Mouse (Mus musculus) spleen, adult 2 months (tissue): Measurements from ENCODE around the gene Optc. TPM values are rescaled to one million over a fixed set of nuclear protein-coding genes. Genes with fewer than 3 reads are reported as not detected.

ENCODE experiments used
- DNase-seq, 2 experiments: peaks; one replicate each; pipeline versions ENCODE4 v3.0.0 to v3.0.0-alpha.2; 2012 to 2021; ENCODE audit warnings: low spot score in 2 of 2, low read depth in 1 of 2
- H3K27ac ChIP-seq: fragments of 200-500 bp; 2 replicates; pipeline ENCODE4 v1.5.1; 2012; ENCODE audit warnings: low read length, inconsistent platforms; ENCODE audit not compliant: insufficient read depth
- H3K27me3 ChIP-seq: fragments of 200-500 bp; 2 replicates; pipeline ENCODE4 v1.6.1; 2012; ENCODE audit warnings: mild to moderate bottlenecking, moderate library complexity, low read length, inconsistent platforms; ENCODE audit not compliant: control insufficient read depth, insufficient read depth
- H3K36me3 ChIP-seq: fragments of 200-500 bp; 2 replicates; pipeline ENCODE4 v1.6.1; 2012; ENCODE audit warnings: mild to moderate bottlenecking, low read length, inconsistent platforms; ENCODE audit not compliant: control insufficient read depth, insufficient read depth
- H3K4me1 ChIP-seq: fragments of 200-500 bp; 2 replicates; pipeline ENCODE4 v1.6.1; 2011; ENCODE audit warnings: inconsistent platforms; ENCODE audit not compliant: control insufficient read depth, insufficient read depth, insufficient read length
- H3K4me3 ChIP-seq: fragments of 200-500 bp; 2 replicates; pipeline ENCODE4 v1.5.1; 2011; ENCODE audit warnings: mild to moderate bottlenecking, inconsistent platforms; ENCODE audit not compliant: insufficient read depth, insufficient read length; ENCODE audit errors: extremely low read depth
- CTCF ChIP-seq: fragments of 200-500 bp; IDR thresholded peaks from 2 replicates; pipeline ENCODE4 v1.5.1; 2011; ENCODE audit warnings: mild to moderate bottlenecking, inconsistent platforms; ENCODE audit not compliant: insufficient read depth, insufficient read length, insufficient replicate concordance; ENCODE audit errors: extremely low read depth
- POLR2A ChIP-seq: fragments of 200-500 bp; IDR thresholded peaks from 2 replicates; pipeline ENCODE4 v1.6.1; 2011; ENCODE audit warnings: low read depth, low read length, inconsistent platforms
- WGBS: fragments of 180-500 bp; shearing (Covaris S2); methylation state at CpG from one replicate; pipeline ENCODE4 v1.1.7; 2018; 5-methylcytosine and 5-hydroxymethylcytosine counted together
- polyA plus RNA-seq: library from polyadenylated mRNA; depleted of rRNA; stranded (reverse); fragments of >200 nt; gene quantifications from 2 replicates; pipeline ENCODE4 v1.2.3, GENCODE M21; 2012

Gene Optc
- polyA plus RNA-seq, 1 experiment, result 0.15 TPM

DNA sequence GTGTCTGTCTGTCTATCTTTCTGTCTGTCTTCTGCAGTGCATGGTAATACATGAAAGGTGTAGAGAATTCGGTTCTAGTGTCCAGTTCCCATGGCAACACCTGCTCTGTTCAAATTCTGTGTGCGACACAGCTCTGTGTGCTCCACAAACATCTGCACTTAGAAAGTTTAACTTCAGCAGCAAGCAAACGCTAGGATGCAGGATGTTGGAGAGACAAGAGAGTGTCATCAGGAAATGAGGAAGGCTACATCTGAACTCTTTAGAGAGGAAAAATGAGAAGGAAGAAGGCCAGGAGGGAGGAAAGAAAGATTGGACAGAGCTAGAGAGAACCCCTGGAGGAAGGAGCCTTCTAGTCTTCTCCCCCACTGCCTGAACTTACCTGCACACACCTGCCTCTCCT, 13.1 kb upstream of the Optc start:
- DNase-seq, result no peak
- WGBS, result 52% methylated on average over 3 of the region's 3 CpGs
- H3K4me3 ChIP-seq, result no peak overlapping the region
- H3K4me1 ChIP-seq, result no peaks in the 10 kb centered on the region
- peak overlapping the region; percentile 33; the same call in 1 of the 2 replicates for H3K27ac ChIP-seq
- H3K36me3 ChIP-seq, result no peaks in the 10 kb centered on the region
- TF ChIP-seq POLR2A, result no peak
- no peak for TF ChIP-seq CTCF
- no peaks in the 10 kb centered on the region for H3K27me3 ChIP-seq

DNA sequence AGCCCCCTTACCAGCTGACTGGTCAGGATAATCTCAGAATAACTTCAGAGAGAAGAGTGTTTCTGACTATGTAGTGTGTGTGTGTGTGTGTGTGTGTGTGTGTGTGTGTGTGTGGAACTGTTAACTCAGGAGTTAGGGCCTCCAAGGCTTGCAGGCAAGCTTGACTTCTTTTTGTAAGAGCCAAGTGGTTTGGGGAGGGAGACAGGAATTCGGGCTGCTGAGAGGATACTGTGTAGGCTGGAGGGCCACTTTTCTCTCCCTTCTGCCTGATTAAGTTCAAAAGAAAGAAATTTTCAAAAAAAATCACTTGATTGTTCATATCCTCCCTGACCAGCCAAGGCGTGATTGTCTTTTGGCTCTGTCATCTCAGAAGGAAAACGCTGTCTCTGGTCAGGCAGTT, 12.6 kb upstream of the Optc start:
- WGBS, result 67% methylated on average over 3 of the region's 3 CpGs
- no peaks in the 10 kb centered on the region for H3K27me3 ChIP-seq
- H3K27ac ChIP-seq, result 0 out of 2 replicates have a peak overlapping the region, but pooled peaks have one; percentile 9
- no peak overlapping the region for H3K4me3 ChIP-seq
- TF ChIP-seq CTCF (no peak), POLR2A (no peak)
- H3K36me3 ChIP-seq, result no peaks in the 10 kb centered on the region
- DNase-seq, result no peak
- H3K4me1 ChIP-seq, result no peaks in the 10 kb centered on the region

DNA sequence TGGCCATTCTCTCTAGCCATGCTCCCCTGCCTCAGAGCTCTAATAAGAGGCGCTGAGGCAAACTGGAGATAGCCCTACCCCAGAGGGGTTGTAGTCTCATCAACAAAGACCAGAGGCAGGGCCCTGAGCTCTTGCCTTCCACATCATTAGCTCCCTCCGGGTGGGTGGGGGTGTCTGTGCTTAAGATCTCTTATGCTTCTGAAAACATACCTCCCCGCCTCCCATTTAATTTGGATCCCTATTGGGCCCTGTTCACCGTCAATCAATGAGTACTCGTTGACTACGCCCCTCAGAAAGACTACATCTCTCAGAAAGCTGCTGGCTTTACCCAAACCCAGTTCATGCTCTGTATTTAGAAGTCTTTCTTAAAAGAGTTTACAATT, 10.3 kb upstream of the Optc start:
- H3K27ac ChIP-seq, result no peak overlapping the region; the same call in 1 of the 2 replicates
- H3K4me3 ChIP-seq, result no peak overlapping the region
- DNase-seq, result no peak
- H3K27me3 ChIP-seq, result no peaks in the 10 kb centered on the region
- no peaks in the 10 kb centered on the region for H3K4me1 ChIP-seq
- no peaks in the 10 kb centered on the region for H3K36me3 ChIP-seq
- 74% methylated on average over 6 of the region's 6 CpGs for WGBS
- TF ChIP-seq POLR2A (no peak), CTCF (no peak)

DNA sequence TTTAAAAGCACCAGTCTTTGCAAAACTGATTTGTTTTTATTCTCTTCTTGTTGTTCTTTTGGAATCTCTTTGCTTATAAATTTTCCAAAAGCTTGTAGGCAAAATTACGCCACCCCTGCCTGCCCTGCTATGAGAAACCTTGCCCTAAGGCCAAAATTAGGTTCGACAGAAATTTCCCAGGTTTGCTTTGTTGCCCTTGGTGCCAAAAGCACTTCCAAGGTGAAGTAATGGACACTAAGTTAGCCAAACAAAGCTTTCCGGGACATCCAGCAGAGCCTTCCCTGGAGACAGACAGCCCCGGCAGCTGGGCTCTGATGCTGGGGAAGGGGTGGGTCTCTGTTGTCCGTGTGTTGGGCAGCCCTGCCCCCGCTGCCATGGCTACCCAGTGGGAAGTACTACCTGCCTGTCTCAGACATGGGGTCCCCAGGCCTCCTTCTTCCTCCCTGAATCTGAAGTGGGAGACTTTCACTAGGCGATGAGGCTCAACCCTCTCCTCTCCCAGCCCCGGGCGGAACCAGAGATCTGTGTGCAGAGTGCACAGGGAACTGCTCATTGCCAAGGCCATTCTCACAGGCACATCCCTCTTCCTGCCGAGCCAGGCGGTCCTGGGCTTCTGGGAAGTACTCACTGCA, 9.8 kb upstream of the Optc start:
- Histone ChIP-seq H3K27me3 (no peaks in the 10 kb centered on the region), H3K4me3 (no peak overlapping the region), H3K36me3 (no peaks in the 10 kb centered on the region), H3K4me1 (no peaks in the 10 kb centered on the region), H3K27ac (peak overlapping the region; percentile 66)
- DNase-seq, result no peak
- TF ChIP-seq CTCF, result no peak
- no peak for TF ChIP-seq POLR2A
- WGBS, result 77% methylated on average over 11 of the region's 11 CpGs

DNA sequence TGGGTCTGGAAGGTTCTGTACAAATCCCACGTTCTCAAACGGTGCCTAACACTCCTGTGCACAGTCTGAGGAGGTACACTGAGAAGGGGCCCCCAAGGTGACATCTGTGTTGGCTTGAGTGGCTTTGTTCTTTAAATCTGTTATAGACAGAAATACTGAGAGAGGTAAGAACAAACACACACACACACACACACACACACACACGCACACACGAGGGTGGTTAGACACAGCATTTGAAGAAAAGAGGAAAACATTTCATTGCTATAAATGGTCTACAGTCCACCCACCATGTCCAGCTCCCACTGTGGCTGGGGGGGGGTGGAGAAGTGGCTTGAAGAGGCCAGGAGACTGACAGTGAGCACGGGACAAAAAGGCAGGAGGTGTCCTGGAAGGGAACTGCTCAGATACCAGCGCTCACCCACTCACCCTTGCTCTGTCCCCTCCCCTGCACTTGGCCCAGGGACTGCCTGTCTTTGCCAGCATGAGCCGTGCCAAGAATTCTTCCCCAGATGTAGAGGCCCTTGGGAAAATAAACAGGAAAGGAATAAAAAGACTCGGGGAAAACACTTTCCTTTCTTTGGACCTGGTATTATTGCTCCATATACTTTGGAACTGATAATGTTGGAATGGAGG, 8.0 kb upstream of the Optc start:
- Histone ChIP-seq H3K36me3 (no peaks in the 10 kb centered on the region), H3K27me3 (no peaks in the 10 kb centered on the region), H3K27ac (peak overlapping the region; percentile 3; the same call in 1 of the 2 replicates), H3K4me1 (no peaks in the 10 kb centered on the region), H3K4me3 (no peak overlapping the region)
- TF ChIP-seq CTCF (no peak), POLR2A (no peak)
- 58% methylated on average over 8 of the region's 8 CpGs for WGBS
- no peak for DNase-seq

DNA sequence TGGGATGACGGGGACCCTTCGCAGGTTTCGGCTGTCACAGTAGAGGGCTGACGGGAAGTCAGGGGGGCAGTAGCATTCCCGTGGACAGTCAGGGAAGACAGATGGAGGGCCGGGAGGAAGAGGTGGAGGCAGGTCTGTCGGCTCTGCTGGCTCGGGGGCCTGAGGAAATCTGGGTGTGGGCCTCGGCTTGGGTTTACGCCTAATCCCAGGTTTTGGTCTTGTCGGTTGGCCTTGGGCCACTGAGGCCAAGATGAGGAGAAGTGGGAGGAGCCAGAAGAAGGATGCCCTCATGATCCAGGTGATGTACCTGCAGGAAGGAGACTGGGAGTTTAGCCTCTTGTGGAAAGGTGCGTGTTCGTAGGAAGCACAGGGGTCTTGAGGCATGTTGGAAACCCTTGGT, 7.3 kb upstream of the Optc start:
- no peak overlapping the region for H3K4me3 ChIP-seq
- H3K36me3 ChIP-seq, result no peaks in the 10 kb centered on the region
- H3K4me1 ChIP-seq, result no peaks in the 10 kb centered on the region
- TF ChIP-seq POLR2A (no peak), CTCF (no peak)
- 86% methylated on average over 13 of the region's 13 CpGs for WGBS
- no peak for DNase-seq
- no peaks in the 10 kb centered on the region for H3K27me3 ChIP-seq
- H3K27ac ChIP-seq, result no peak overlapping the region

DNA sequence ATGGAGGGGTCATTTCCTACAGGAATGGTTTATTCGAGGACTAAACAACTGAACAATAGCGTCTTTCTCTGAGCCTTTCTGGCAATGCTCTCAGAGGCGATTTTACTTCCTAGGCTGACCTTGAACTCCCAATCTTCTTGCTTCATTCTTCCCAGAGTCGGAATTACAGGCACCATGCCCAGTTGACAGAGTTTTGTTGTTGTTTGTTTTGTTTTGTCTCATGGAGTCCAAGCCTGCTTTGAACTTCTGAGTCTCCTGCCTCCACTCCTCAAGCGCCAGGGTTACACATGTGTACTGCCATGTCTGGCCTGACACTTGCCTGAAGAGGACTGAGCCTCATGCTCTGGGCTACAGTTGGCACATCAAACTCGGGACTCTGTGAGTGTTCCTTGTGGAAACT, 5.2 kb upstream of the Optc start:
- H3K27me3 ChIP-seq, result no peaks in the 10 kb centered on the region
- DNase-seq, result no peak
- WGBS, result 85% methylated on average over 6 of the region's 6 CpGs

More for the DNA sequence above, 5.2 kb upstream of the Optc start:
- Histone ChIP-seq H3K4me1 (0 out of 2 replicates have a peak, but pooled peaks cover 2% of the 10 kb centered on the region), H3K4me3 (no peak overlapping the region), H3K36me3 (no peaks in the 10 kb centered on the region), H3K27ac (no peak overlapping the region)
- TF ChIP-seq POLR2A (no peak), CTCF (no peak)
